Mouse (Mus musculus) large intestine, adult 2 months (tissue): ENCODE measurements around the gene Gnl3. TPM values are rescaled to one million over a fixed set of nuclear protein-coding genes. Genes with fewer than 3 reads are reported as not detected.

Source experiments
- DNase-seq: peaks from one replicate; pipeline ENCODE4 v3.0.0-alpha.2; 2012; ENCODE audit warnings: low read depth, low spot score
- WGBS: fragments of 180-500 bp; shearing (Covaris S2); methylation state at CpG from one replicate; pipeline ENCODE4 v1.1.7; 2018; 5-methylcytosine and 5-hydroxymethylcytosine counted together
- polyA plus RNA-seq: library from polyadenylated mRNA; depleted of rRNA; stranded (reverse); fragments of >200 nt; gene quantifications from 2 replicates; pipeline ENCODE4 v1.2.3, GENCODE M21; 2012; rRNA removed

Gene Gnl3
- polyA plus RNA-seq, result 20.7 and 21.0 TPM in 2 replicates

- WGBS, result under 1% methylated on average over 52 of the region's 53 CpGs
- peak; percentile 67 for DNase-seq
Measured at GRCm38 (mm10) chr14:31018860-31019291, at the start of gene Gnl3, which contains the start of gene Pbrm1. TSS of gene Gnl3 (minus strand) at chr14:31019152. TSS of gene Pbrm1 (plus strand) at chr14:31019138.

- no peak for DNase-seq
- 54% methylated on average over 1 of the region's 1 CpGs for WGBS
Measured at GRCm38 (mm10) chr14:31062277-31062676, 43.3 kb upstream of the Gnl3 start.

GRCm38 (mm10) chr14:31045817-31046216, 26.9 kb upstream of the Gnl3 start:
- DNase-seq, result no peak
- 95% methylated on average over 1 of the region's 1 CpGs for WGBS

- WGBS, result 96% methylated on average over 5 of the region's 5 CpGs
- no peak for DNase-seq
Measured at GRCm38 (mm10) chr14:31045296-31045695, 26.3 kb upstream of the Gnl3 start.

GRCm38 (mm10) chr14:31025785-31026184, 6.8 kb upstream of the Gnl3 start:
- no peak for DNase-seq
- WGBS, result 82% methylated on average over 3 of the region's 3 CpGs

GRCm38 (mm10) chr14:31022579-31022978, 3.6 kb upstream of the Gnl3 start:
- DNase-seq, result no peak
- WGBS, result 24% methylated on average over 1 of the region's 1 CpGs

- DNase-seq, result peak; percentile 39
- under 1% methylated on average over 54 of the region's 56 CpGs for WGBS
Measured at GRCm38 (mm10) chr14:31019331-31020205, 616 bp upstream of the Gnl3 start.

GRCm38 (mm10) chr14:31017854-31018253, 1.1 kb downstream of the Gnl3 start:
- no peak for DNase-seq
- WGBS, result 2% methylated on average over 2 of the region's 2 CpGs

GRCm38 (mm10) chr14:31016063-31016462, 2.9 kb downstream of the Gnl3 start:
- DNase-seq, result no peak
- WGBS, result 81% methylated on average over 1 of the region's 1 CpGs

GRCm38 (mm10) chr14:31013928-31014327, 5.0 kb downstream of the Gnl3 start:
- 98% methylated on average over 2 of the region's 2 CpGs for WGBS
- no peak for DNase-seq

GRCm38 (mm10) chr14:31011588-31011987, 7.4 kb downstream of the Gnl3 start:
- DNase-seq, result no peak
- 88% methylated on average over 3 of the region's 3 CpGs for WGBS

GRCm38 (mm10) chr14:31006779-31007178, 12.2 kb downstream of the Gnl3 start:
- 61% methylated on average over 5 of the region's 5 CpGs for WGBS
- DNase-seq, result no peak

- WGBS, result 73% methylated on average over 2 of the region's 2 CpGs
- no peak for DNase-seq
Measured at GRCm38 (mm10) chr14:31004527-31004926, 14.4 kb downstream of the Gnl3 start.

- WGBS, result under 1% methylated on average over 84 of the region's 84 CpGs
- DNase-seq, result peak; percentile 67
Measured at GRCm38 (mm10) chr14:31001307-31002205, 17.4 kb downstream of the Gnl3 start, which contains the start of the genes Glt8d1 and Spcs1. TSS of gene Glt8d1 (plus strand) at chr14:31001400. TSS of gene Spcs1 (minus strand) at chr14:31001672.

- WGBS, result under 1% methylated on average over 21 of the region's 21 CpGs
- no peak for DNase-seq
Measured at GRCm38 (mm10) chr14:31000816-31001306, 18.1 kb downstream of the Gnl3 start.

- 44% methylated on average over 10 of the region's 10 CpGs for WGBS
Measured at GRCm38 (mm10) chr14:31000356-31000755, 18.6 kb downstream of the Gnl3 start.

GRCm38 (mm10) chr14:30996417-30996816, 22.5 kb downstream of the Gnl3 start:
- DNase-seq, result no peak

More at GRCm38 (mm10) chr14:31000356-31000755, 18.6 kb downstream of the Gnl3 start:
- no peak for DNase-seq

- DNase-seq, result no peak
- 43% methylated on average over 3 of the region's 3 CpGs for WGBS
Measured at GRCm38 (mm10) chr14:30976222-30976621, 42.7 kb downstream of the Gnl3 start.

GRCm38 (mm10) chr14:30974204-30974603, 44.7 kb downstream of the Gnl3 start:
- no peak for DNase-seq
- WGBS, result 71% methylated on average over 6 of the region's 6 CpGs
